Mouse (Mus musculus) kidney, adult 18-20 months (tissue): Measurements from ENCODE around the gene Mcts2.

Experiments
- DNase-seq: peaks from one replicate; pipeline ENCODE4 v3.0.0; 2021

Mcts2 gene

GRCm38 (mm10) chr2:152726751-152727335 is 40.0 kb downstream of the Mcts2 start:
- peak; percentile 21 for DNase-seq

DNA sequence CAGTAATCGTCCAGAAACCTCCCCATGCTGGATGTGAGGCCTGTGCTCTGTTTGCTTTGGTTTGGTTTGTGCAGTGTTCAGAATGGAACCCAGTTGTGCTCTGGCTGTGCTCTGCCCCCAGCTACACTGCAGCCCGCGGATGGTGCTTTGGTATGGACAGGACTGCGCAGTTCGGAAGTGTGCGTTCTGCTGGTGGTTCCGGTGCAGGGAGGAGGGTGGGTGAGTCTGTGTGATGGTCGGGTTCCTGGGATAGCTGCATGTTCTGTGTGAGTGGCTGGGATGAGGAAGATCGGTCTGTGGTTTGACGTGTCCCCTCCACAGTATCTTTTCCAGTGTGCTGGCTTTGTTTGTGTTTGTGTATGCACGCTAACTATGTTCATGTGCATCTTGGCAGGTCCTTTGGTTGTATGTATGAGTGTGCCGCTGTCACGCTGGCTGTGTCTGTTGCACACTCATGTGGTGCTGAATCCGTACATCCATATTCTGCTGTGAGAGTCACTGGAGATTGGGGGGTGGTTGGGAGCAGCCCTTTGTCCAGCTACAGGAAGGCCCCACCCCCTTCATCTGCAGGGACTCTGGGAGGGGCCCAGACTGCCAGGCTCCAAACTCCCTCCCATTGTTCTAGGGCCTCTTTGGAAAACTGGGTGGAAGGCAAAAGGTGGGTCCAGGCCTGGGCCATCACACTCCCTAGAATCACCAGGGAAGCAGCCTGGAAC is 41.1 kb downstream of the Mcts2 start:
- DNase-seq = peak; percentile 51

- DNase-seq = no peak
Observed at GRCm38 (mm10) chr2:152728594-152728993, 41.8 kb downstream of the Mcts2 start.

DNA sequence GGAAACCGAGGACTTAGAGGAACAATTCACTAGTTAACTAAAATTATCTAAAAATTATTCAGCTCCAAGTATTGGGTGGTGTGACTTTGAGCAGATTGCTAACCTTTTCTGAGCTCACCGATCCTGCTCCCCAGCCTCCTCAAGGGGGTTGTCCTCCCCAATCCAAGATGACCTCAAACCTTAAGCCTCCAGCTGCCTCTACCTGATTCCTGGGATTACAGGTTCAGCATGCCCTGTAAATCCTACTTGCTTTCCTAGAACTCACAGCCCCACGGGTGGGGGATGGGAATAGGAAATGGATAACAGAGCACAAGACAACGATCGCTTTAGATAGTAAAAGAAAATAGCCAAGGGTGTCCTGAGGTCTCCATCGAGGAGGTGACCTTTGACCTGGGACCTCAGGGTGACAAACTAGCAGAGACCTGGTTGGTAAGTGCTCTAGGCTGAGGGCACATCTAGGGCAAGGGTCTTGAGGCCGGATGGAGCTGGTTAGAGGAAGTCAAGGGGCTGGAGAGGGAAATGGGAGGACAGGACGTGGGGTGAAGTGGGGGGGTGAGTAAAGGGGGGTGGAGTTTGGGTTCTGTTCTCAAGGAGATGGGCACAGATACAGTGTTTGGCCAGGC is 42.3 kb downstream of the Mcts2 start:
- peak; percentile 58 for DNase-seq

GRCm38 (mm10) chr2:152729636-152730020 is 42.8 kb downstream of the Mcts2 start:
- peak; percentile 62 for DNase-seq

GRCm38 (mm10) chr2:152733201-152733600 is 46.4 kb downstream of the Mcts2 start:
- no peak for DNase-seq

DNA sequence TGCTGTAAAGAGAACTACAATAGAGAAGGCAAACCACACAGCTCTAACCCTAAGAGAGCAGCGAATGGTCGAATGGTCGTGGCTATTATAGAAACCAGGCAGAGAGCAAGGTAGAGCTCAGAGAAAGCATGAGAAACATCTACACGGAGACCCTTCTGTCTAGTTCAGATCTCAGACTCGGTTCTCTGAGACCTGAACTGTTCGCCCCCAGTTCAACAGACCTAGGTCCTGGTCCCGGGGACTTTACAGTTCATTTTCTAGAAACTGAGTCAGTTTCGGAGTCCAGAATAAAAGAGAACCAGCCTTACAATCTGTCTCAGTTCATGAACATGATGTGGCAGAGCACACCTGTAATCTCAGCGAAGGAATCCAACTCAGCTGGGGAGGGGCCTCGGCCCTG is 47.7 kb downstream of the Mcts2 start:
- DNase-seq = no peak

GRCm38 (mm10) chr2:152734984-152735383 is 48.1 kb downstream of the Mcts2 start:
- peak; percentile 95 for DNase-seq

GRCm38 (mm10) chr2:152736090-152736601 is 49.3 kb downstream of the Mcts2 start, which contains the start of gene Id1:
TSS of gene Id1 (plus strand) at chr2:152736251.
- peak; percentile 95 for DNase-seq

GRCm38 (mm10) chr2:152736748-152737147 is 49.9 kb downstream of the Mcts2 start:
- DNase-seq = peak; percentile 47
